Mouse (Mus musculus): ENCODE data around the gene E130114P18Rik.

GRCm38 (mm10) chr4:97769861-97770260 lies 8.0 kb downstream of the E130114P18Rik start:
- TF ChIP-seq CTCF (IDR thresholded peaks at IDR 0.05; ENCODE audit: borderline replicate concordance, extremely low read depth, insufficient read depth, insufficient read length) (no peak), POLR2A (IDR thresholded peaks at IDR 0.05; ENCODE audit: borderline replicate concordance, extremely low read depth, insufficient read depth, insufficient read length, poor library complexity, severe bottlenecking) (no peak)
